Mouse (Mus musculus): ENCODE measurements around the gene Kif22. TPM values are rescaled to one million over a fixed set of nuclear protein-coding genes. Genes with fewer than 3 reads are reported as not detected.

The Kif22 gene
- polyA plus RNA-seq (2012; rRNA removed), result 12.1 and 14.6 TPM in 2 replicates

DNA sequence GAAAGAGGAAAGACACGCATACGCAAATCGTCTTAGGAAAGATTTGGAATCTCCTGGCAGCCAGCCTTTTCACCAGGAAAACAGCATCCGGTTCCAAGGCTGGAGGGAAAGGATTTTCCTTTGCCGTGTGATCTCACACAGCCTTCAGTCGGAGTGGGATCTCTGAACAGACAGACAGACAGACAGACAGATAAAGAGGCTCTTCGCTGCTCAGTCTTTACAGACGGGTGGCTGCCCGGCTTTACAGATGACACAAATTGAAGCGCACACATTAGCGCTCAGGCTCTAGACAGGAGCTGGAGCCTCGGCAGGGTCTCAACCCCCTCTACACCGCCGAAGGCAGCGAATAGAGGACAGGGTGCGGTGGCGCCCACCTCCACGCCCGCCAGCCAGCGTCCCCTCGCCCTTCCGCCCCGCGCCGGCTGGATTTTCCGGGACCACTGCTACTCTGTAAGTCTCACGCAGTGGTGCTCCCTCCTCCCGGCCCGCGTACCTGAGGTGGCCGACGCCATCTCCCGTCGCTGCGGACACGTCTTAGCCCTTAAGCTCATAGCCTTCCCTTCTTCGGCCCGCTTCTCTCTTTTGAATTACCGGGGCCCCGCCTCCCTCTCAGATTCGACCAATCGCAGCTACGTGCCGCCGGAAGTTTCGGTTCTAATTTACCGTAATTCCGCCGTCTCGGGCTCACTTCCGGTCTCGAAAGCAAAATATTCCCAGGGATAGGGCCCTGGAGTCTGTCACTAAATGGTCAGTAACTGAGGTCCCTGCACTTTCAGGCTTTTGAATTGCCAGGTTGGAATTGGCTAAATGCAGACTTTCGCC, at the start of gene Kif22:
Gene Kif22, minus strand, starts transcription at position 621 of the 822 bp plus-strand sequence.

DNA sequence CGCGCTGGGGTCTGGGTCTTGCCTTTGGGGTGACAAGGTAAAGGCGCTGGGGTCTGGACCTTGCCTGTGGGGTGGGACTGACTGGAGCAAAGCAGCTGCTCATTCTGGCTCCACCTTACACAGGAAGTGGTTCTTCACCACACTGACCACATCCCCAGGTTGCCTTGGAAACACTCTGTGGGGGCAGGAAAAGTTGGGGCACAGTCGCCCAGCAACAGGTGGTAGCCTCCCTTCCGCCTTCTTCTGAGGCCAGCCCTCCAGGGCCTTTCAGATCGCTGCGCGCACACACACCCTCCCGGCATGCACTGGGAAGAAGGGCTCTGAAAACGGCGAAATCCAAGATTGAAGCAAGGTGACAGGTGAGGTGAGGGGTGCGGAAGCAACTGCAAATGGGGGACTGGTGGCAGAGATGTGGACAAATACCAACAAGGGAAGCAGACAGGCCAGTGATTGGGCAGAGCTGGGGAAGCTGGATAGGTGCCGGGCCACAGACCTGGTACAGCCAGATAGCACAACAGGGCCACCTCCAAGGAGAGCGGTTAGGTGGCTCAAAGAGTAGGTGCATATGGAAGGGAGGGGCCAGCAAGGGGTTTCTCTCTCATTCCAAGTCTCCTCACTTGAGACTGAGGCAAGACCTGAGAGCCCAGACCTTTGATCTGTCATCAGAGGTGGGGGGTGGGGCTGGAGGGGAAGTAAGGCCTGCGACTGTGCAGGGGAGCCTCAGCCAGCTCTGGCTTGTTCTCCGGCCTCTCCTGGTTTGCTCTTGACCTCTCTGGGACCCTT, 49.0 kb upstream of the Kif22 start, which contains the start of gene AI467606:
Gene AI467606, plus strand, starts transcription at position 246 of the 783 bp plus-strand sequence.

DNA sequence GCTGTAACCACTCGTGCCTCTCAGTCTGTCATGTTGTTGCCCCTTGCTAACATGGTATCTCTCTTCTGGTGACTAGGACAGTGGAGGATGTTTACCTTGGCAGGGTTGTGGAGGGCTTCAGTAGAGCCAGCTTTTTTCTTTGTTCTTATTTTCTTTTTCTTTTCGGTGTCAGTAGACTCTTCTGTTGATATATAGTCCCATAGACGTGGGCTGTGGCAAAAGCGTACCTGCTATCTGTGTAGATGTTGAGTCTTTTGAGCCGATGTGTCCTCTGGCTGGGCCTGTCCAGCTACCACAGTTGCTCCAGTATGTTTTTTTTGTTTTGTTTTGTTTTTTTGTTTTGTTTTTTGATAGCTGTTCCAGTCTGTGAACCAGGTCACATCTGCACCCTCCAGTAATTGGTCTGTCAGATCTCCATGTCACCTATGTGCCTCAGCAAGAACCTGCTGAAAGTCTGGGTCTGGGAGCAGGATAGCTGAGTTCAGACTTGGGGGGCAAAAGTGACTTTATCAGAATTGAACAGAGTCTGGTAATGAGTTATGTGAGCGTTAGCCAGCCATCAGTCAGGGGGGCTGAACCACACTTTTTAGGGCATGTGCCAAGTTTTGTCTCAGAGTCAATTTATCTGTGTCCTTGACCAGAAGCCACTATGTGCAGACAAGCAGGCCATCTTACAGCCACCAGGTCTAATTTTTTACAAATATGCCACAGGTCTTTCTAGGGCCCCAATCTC, 45.2 kb upstream of the Kif22 start, which contains the start of gene Zg16:
Gene Zg16, minus strand, starts transcription at position 51 of the 733 bp plus-strand sequence.

DNA sequence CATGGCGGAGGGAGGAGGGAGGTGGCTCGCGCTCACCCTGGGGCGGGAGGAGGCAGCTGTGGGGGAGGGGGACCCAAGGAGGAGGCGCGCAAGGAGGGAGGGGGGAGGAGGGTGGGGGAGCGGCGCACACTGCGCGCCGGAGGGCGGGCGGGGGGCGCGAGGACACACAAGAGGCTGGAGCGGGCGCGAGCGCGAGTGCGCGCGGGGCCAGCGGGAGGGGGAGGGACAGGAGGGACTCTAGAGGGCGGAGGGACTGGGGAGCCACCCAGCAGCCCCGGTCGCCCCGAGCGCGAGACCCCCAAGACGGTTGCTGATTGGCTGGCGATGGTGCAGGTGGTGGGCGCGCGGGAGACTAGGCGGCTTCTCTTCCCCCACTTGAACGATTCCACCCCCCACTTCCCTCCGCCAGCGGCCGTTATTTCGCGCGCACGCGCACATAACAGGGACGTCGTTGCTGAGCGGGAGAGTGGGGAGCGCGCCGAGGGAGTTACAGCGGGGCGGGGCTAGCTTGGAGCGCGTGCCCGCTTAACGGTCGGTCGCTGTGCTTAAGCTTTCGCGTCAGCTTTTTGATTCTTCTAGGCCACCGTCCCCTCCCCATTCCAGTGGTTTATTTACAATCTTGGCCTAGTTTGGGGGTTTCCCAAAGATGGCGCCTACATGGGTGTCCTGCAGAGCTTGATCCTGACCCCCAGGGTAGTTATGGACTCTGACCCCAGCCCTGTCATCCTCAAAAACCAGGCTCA, 15.1 kb downstream of the Kif22 start, which contains the start of gene Maz:
Gene Maz, minus strand, starts transcription at position 54 of the 743 bp plus-strand sequence.

DNA sequence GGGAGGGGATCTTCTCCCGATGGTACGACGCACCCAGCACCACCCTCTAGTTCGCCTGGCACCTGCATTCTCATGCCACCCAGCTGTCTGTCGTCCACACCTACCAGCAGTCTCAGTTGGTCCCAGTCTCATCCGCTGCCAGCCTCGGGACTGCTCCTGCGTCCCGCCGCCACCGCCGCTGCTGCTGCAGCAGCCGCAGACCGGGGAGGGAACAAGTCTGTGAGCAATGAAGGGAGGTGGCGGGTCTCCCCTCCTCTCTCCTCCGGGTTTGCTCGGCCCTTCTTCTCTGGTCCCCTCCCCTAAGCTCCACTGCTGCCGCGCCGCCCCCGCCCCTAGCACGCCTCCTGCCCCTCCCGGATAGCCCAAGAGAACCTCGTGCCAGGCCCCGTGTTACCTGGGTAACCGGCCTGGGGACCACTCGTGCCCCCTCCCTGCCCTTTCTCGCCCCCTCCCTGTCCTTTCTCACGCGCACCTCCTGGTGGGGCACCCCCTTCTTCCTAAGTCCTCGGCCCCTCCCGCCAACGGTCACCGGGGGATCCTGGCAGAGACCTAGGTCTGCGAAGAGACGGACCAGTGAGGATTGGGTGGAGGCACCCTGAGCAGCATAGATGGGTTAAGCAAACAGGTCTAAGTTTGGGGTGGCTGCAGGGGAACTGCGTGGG, 21.2 kb downstream of the Kif22 start, which contains the start of the genes Gm42742 and Prrt2:
Gene Gm42742, minus strand, starts transcription at position 197 of the 662 bp plus-strand sequence.
Gene Prrt2, minus strand, starts transcription at position 311 of the 662 bp plus-strand sequence.

DNA sequence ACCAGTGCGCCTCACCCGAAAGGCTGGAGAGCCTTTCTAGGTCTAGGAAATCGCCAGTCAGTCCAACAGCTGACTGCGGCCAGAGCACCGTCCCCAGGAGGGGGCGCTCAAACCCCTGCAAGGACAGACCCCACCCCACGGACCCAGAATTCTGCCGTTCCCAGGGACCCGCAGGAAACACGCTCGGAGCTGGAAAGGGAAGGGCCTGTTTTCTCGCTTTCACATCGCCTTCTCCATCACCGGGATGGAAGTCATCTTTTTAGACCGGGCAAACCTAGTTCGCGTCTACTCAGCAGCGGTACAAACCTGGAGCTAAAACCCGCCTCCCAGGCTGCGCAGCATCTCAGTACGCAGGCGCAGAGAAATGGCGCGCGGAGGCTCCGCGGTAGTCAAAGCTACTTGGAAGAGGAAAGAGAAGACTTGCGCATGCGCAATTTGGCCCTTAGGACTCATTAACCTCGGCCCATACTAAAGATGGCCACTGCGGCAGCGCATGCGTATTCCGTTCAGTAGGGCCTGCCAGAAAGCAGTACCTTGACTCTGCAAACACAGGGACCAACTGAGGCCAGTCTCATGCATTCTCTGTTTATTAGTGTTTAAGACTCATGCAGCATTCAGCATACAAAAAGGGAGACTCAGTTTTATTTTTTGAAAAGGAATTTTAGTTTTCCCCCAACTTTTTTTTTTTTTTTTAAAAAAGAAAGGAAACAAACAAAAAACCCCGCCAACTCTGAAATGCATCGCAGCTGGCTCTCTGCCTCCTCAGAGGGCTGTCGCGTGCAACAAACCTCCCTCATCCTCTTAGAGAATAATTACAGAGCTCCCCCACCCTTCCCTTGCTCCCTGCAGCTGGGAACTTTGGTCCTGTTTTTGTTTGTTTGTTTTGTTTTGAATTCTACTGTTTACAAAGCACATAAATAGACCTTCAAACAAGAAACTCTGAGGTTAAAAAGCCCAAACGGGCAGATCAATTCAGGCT, 25.0 kb downstream of the Kif22 start, which contains the start of gene Pagr1a:
Gene Pagr1a, minus strand, starts transcription at position 382 of the 979 bp plus-strand sequence.

DNA sequence TGATC, 26.0 kb downstream of the Kif22 start, which contains the start of gene Pagr1b:
Gene Pagr1b, minus strand, starts transcription at position 4 of the 5 bp plus-strand sequence.

DNA sequence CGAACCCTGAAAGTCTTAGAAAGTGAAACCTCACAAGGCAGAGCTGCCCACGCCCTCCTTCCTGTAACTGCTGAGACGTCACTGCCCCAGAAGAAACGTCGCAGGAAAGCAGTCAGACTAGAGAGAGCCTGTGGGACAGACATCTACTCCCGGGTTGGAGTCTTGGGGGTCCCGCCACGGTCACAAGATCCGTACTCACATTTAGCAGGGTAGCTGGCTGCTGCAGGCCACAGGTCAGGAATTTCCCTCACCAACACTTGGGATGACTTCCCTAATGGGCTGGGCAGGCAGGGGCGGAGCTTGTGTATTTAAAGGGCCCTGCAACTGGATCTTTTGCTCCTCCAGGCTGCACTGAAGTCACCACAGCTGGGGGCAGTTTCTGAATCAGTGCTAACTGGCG, 28.0 kb downstream of the Kif22 start, which contains the start of gene Mvp:
Gene Mvp, minus strand, starts transcription at position 302 of the 400 bp plus-strand sequence.

Other genes starting within 250 kb of the Kif22 start
- 155 and 157 TPM in 2 replicates for gene Ppp4c, start 250.0 kb downstream of the Kif22 start, polyA plus RNA-seq (2012; rRNA removed)
- gene Fam57b, start 244.8 kb downstream of the Kif22 start, polyA plus RNA-seq (2012; rRNA removed), result 147 and 196 TPM in 2 replicates
- gene 4930451I11Rik, start 210.8 kb downstream of the Kif22 start, polyA plus RNA-seq (2012; rRNA removed), result not detected in 2 replicates
- gene Doc2a, start 195.1 kb downstream of the Kif22 start, polyA plus RNA-seq (2012; rRNA removed), result 41.2 and 42.6 TPM in 2 replicates
- 61.5 and 63.2 TPM in 2 replicates for gene Hirip3, start 180.5 kb downstream of the Kif22 start, polyA plus RNA-seq (2012; rRNA removed)
- 79.7 and 83.9 TPM in 2 replicates for gene Ino80e, start 180.1 kb downstream of the Kif22 start, polyA plus RNA-seq (2012; rRNA removed)
- 99.8 and 102 TPM in 2 replicates for gene Taok2, start 157.8 kb downstream of the Kif22 start, polyA plus RNA-seq (2012; rRNA removed)
- 31.6 and 32.1 TPM in 2 replicates for gene Tmem219, start 119.6 kb downstream of the Kif22 start, polyA plus RNA-seq (2012; rRNA removed)
- gene Kctd13, start 113.6 kb downstream of the Kif22 start, polyA plus RNA-seq (2012; rRNA removed), result 109 and 134 TPM in 2 replicates
- 29.9 TPM in 2 replicates for gene Asphd1, start 92.9 kb downstream of the Kif22 start, polyA plus RNA-seq (2012; rRNA removed)
- 94.9 and 108 TPM in 2 replicates for gene Sez6l2, start 91.9 kb downstream of the Kif22 start, polyA plus RNA-seq (2012; rRNA removed)
- 150 and 151 TPM in 2 replicates for gene Cdipt, start 66.6 kb downstream of the Kif22 start, polyA plus RNA-seq (2012; rRNA removed)
- gene Cdiptos, start 66.4 kb downstream of the Kif22 start, polyA plus RNA-seq (2012; rRNA removed), result 0.73 and 1.1 TPM in 2 replicates
- gene Mvp, start 27.9 kb downstream of the Kif22 start, polyA plus RNA-seq (2012; rRNA removed), result 4.1 and 4.6 TPM in 2 replicates
- 0.98 and 1.4 TPM in 2 replicates for gene Pagr1b, start 26.0 kb downstream of the Kif22 start, polyA plus RNA-seq (2012; rRNA removed)
- gene Pagr1a, start 25.1 kb downstream of the Kif22 start, polyA plus RNA-seq (2012; rRNA removed), result 9.1 and 18.9 TPM in 2 replicates
- 90.1 and 95.0 TPM in 2 replicates for gene Gm42742, start 21.4 kb downstream of the Kif22 start, polyA plus RNA-seq (2012; rRNA removed)
- gene Prrt2, start 21.3 kb downstream of the Kif22 start, polyA plus RNA-seq (2012; rRNA removed), result 122 and 134 TPM in 2 replicates
- gene Maz, start 15.4 kb downstream of the Kif22 start, polyA plus RNA-seq (2012; rRNA removed), result 223 and 252 TPM in 2 replicates
- 0.20 TPM in 1 of 2 replicates, not detected in the other for gene Zg16, start 44.9 kb upstream of the Kif22 start, polyA plus RNA-seq (2012; rRNA removed)
- 1.6 and 1.7 TPM in 2 replicates for gene AI467606, start 48.9 kb upstream of the Kif22 start, polyA plus RNA-seq (2012; rRNA removed)
- gene Qprt, start 79.8 kb upstream of the Kif22 start, polyA plus RNA-seq (2012; rRNA removed), result 0.63 and 1.0 TPM in 2 replicates
- gene Spn, start 95.4 kb upstream of the Kif22 start, polyA plus RNA-seq (2012; rRNA removed), result 0.06 and 0.08 TPM in 2 replicates
- gene Cd2bp2, start 153.6 kb upstream of the Kif22 start, polyA plus RNA-seq (2012; rRNA removed), result 112 and 116 TPM in 2 replicates
- 57.6 and 57.8 TPM in 2 replicates for gene Tbc1d10b, start 166.0 kb upstream of the Kif22 start, polyA plus RNA-seq (2012; rRNA removed)
- 1.7 and 214 TPM in 2 replicates for gene Mylpf, start 166.4 kb upstream of the Kif22 start, polyA plus RNA-seq (2012; rRNA removed)
- 26.0 and 27.8 TPM in 2 replicates for gene Zfp553, start 190.6 kb upstream of the Kif22 start, polyA plus RNA-seq (2012; rRNA removed)
- 14.8 and 15.4 TPM in 2 replicates for gene Sept1, start 190.7 kb upstream of the Kif22 start, polyA plus RNA-seq (2012; rRNA removed)
- 96.1 and 100 TPM in 2 replicates for gene Zfp771, start 201.8 kb upstream of the Kif22 start, polyA plus RNA-seq (2012; rRNA removed)
- 87.3 and 95.0 TPM in 2 replicates for gene Dctpp1, start 218.2 kb upstream of the Kif22 start, polyA plus RNA-seq (2012; rRNA removed)
- gene Sephs2, start 231.6 kb upstream of the Kif22 start, polyA plus RNA-seq (2012; rRNA removed), result 28.4 and 29.9 TPM in 2 replicates

All from central nervous system, embryonic 18 days (tissue).